Mouse (Mus musculus): ENCODE results near the gene Bdh1.
"Not testable (repeated sequence)": the region's sequence is repeated elsewhere in the genome, so short reads cannot be mapped to it uniquely, and the experiment has no call there.

The Bdh1 gene

DNA sequence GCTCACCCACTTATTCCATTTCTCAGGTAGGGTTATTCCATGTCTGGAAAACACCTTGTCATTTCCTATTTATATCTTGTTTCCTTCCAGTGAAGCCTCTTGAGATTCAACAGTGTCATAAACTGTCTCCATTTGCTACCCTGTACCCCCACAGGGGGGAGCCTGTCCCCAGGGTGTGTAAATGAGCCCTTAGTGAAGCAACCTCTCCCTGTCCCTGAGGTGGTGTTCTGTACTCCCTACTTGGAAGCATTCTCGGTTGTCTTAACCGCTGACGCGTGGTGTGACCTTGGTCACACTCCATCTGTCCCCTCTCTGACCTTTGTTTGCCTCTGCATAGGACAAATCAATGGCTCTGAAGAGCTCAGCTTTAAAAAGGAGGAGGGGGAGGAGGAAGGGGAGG is 43.5 kb downstream of the Bdh1 start:
- DNase-seq: peak; percentile 71 to 78

DNA sequence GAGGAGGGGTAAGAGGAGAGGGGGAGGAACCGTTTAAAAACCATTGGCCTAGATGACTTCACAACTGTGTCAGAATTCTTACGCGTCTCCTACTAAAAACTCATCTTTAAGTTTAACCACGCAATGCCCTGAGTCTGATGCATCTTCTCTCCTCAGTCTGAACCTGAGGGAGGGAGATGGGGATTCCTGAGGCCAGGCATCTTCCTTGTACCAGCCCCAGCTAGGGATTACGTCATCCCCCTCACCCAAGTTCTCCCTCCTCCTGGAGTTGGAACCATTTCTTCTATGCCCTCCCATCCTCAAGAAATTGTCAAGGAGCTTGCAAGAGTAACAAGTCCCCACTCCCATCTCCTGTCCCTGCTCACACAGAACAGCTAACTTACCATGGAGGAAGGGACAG is 44.0 kb downstream of the Bdh1 start:
- DNase-seq: no peak

DNA sequence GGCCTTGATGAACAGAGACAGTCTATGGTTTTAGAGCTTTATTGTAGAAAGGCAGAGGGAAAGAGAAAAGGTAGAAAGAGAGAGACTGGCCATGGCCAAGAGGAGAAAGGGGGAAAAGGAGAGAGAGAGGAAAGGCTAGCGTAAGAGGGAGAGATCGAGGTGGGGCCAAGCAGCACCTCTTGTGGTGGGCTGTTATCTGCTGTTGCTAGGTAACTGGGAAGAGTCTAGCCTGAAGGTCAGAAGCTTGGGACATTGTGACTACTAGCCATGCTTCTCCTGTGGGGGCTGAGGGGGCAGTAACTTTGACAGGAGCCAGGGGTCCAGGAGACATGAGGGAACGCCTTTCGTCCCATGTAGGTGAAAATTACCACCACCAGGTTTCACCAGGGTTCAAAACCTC is 48.7 kb downstream of the Bdh1 start:
- DNase-seq: not testable (repeated sequence)

DNA sequence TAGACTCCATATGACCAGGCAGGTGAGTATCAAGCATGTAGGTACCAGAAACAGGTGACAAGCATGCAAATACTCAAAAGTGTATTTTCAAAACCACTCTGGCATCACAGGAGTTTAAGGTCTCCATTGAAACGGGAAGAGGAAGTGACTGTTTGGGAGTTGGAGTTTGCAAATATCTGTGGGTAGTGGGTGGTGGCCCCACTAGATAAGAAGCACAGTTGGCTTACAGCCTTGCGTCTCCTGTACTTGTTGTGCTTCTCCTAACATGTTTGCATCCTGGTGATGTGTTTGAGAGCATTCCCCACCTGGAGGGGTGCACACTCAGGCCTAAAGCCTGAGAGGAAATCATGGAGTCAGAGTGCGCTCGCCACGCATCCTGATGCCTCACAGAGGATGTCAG is 49.9 kb downstream of the Bdh1 start:
- peak in 1 of 2 experiments; percentile 41 for DNase-seq

DNA sequence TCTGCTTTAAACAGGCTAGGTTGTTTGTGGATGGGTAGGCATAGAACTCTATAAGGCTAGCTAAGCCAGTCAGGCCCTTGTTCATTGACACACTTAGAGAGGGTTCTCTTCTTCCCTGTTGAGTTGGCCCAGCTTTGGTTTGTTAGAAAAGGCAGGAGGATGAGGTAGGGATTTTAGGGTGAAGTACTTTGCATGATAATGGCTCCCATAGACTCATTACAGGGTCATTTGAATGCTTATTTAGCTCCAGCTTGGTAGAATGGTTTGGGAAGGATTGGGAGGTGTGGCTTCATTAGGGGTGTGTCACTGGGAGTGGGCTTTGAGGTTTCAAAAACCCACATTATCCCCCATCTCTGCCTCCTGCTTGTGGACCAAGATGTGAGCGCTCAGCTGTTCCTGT is 51.1 kb downstream of the Bdh1 start:
- DNase-seq: no peak

DNA sequence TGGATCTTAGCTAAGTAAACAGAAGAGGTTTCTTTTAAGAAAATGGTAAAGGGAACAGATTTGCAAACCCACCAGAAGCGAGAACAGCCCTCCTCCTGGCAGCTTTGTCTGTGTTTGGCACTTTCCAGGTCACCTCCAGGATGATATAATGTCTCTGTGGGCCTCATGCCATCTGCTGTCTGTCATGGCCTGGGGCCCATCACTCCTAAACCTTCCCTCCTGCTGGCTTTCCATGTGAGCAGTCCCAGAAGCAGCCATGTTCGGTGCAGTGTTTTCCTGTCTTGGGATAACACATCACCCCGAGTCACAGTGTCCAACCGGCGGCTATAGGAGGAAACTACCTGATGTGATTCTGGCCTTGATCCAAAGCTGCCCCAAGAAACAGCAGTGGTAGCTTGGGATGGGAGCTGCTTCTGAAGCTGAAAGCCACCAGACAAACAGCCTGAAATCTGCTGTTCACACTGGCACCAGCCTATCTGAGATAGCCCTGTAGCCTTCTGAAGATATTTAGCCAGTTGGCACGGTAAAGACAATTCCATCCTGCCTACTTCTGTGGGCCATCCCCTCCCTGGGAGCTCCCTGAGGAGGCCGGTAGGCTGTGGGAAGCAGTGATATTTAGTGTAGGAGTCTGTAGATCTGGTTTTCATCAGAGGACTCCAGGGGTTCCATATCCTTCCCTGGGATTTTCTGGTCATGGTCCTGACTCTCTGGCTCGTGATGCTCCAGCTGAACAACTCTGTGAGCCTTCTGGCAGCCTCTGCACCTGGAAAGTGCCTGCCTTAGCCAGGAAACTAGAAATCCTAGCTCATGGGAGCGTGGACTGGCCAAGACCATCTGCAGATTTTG is 53.3 kb downstream of the Bdh1 start:
- no peak for DNase-seq

DNA sequence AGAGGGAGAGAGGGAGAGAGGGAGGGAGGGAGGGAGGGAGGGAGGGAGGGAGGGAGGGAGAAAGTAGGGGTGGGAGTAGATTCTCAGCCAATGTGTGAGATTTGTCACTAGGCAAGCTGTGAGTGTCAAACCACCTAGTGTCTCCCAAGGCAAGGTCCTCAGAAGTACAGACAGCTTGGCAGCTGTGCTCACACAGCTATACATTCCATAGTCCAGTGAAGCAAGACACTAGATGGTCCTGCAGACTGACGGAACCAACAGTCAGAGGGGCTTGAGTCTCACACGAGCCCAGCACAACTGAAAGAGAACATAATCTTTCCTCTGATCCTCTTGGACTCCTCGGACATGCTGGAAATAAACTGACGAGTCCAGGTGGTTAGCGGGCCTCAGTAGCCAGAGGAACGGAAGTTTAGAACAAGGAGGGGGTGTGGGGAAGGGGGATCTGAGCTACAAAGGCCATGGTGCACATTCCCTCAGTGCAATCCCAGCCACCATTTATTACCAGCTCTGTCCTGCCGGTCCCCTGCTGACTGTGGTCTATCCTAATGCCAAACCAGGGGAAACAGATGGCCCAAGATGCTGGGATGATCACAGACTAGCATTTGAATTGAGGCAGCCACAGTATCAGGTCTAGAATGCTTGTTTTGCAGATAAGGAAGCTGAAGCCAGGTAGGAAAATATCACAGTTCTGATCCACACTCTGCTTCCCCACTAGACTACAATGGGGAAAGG is 55.0 kb downstream of the Bdh1 start:
- no peak for DNase-seq

DNA sequence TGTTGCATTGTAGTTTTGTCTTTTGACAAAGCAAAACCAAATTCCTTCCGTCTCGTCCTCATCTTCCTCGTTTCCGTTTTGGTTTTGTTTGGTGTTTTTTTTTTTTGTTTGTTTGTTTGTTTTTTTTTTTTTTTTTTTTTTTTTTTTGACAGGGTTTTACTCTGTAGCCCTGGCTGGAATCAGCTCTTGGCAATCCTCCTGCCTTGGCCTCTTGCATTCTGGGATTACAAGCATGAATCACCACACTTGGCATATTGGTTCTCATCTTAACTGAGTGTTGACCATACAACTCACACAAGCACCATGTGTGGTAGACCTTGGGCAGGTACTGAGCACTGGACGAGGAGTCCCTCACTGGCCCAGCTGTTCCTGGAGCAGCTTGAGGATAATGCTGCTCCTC is 63.3 kb downstream of the Bdh1 start:
- DNase-seq: no peak

DNA sequence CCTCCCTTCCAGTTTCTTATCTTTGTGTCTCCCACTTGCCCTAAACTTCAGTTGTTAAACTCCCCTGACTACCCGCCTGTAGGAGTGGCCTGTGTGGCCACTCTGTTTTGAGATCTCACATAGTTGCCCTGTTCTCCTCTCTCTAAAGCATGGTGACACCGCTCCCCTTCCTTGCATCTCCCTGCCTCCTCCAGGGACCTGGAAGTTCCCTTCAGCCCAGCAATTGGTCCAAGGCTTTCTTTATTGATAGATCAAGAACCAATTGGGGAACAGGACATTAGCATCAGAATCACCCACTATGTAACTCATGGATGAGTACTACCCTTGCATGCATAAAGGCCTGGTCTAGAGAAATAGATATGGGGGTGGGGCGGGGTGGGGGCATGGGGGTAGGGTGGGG is 65.2 kb downstream of the Bdh1 start:
- DNase-seq: no peak

DNA sequence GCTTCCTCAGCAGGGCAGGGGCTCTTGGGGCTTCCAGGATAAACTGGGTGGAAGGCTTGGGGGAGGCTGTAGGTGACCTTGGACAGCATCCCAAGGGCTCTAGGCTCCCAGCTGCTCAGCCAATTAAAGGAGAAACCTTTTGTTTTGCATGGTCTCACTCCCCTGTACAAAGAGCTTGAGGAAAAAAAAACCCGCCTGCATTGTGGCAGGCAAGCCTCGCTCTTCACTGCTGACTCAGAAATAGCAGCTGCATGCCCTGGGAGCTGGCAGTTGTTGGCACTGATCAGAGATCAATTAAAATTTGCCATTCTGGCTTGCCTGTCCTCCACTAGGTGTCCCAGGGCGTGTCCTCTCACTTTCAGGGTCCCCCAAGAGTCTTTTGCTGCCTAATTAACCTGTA is 67.0 kb downstream of the Bdh1 start:
- no peak for DNase-seq

DNA sequence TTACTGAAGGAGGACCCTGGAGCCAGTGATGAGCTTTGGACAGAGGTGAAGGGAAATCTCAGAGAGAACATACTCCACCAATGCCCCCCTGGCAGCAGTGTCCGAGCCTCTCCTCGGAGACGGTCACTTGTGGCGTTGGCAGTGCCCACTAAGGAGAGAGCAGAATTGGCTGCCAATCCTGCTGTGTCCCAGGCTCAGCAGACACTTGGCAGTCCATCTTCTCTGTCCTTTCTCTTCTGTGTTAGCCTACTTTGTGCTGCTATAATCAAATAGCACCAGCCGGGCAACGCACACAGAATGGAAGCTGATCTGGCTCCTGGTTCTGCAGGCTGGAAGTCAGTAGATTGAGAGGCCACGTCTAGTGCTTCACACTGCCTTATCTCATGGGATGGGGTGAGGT is 68.9 kb downstream of the Bdh1 start:
- no peak for DNase-seq

DNA sequence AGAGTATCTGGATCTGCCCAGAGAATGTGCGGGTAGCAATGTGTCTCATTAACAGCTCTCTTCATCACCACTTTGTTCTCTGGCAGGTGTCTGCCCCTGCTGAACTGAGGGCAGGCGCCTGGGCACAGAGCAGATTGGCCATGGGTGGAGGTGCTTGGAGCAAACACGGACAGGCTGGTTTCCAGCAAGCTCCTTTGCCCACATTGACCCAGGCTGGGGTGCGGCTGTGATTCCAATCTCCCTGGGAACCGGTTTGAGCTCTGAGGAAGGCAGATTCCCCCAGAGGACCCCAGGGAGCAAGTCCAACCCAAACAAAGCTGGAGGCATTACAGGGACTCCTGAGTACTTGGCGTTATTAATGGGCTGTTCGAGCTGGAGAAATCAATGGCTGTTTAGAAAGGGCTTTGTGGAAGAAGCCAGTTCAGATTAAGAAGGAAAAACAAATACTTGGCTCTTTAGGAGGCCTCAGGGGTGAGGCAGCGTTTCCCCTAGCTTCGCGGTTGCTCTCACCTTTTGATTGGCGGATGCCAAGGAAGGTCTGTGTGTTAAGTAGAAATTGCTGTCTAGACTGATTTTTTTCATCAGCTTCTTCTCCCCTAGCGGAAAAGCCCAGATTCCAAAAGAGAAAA is 71.0 kb downstream of the Bdh1 start:
- DNase-seq: no peak

DNA sequence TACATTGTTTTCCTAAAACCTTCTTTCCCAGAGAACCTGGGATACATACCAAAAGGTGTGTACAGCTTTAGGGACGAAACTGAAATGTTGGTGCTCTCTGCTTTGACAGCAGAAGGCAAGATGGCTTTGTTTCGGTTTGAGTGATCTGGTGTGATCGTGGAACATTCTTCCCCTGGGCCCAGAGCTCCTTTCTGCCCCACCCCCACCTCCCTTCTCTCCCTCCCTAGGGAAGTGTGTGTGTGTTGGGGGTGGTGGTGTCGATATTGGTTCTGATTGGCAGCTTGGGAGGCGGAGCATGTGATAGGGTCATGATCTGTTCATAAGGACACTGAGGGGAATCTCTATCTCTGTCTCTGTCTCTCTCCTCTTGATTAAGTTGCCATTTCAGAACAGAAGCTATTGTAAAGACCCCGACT is 71.5 kb downstream of the Bdh1 start:
- DNase-seq: no peak

DNA sequence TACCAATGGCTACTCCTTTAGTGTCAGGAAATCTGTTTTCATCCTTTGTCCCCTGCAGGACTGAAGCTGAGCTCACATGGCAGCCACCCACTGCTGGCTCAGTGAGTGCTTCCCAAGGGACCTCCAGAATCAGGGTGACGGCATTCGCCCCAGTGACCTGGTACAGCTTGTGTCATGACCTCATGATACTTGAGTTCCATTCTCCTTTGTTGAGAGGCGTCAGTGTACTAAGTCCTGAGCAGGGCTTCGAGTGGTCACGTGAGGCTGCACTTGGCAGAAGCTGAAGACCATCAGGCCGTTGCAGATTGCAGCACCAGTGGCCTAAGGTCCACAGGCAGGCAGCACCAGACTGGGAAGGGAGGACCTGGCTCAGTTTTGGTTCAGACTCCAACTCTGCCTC is 71.9 kb downstream of the Bdh1 start:
- DNase-seq: peak in 1 of 2 experiments; percentile 43

DNA sequence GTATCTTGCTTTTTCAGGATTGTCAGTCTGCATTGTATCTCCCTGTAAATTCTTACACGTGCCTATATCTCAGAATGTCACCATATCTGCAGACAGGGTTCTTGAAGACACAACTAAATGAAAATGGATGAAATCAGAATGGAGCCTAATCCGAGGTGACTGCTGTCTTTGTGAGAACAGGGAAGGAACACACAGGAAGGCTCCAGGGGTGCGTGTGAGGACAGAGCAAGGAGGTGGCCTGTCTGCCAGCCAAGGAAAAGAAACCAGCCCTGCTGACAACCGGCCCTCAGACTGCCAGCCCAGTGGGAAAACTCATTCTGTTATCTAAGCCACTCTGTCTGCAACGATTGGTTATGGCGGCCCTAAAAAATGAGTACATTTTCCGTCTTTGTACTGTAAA is 73.3 kb downstream of the Bdh1 start:
- no peak for DNase-seq

DNA sequence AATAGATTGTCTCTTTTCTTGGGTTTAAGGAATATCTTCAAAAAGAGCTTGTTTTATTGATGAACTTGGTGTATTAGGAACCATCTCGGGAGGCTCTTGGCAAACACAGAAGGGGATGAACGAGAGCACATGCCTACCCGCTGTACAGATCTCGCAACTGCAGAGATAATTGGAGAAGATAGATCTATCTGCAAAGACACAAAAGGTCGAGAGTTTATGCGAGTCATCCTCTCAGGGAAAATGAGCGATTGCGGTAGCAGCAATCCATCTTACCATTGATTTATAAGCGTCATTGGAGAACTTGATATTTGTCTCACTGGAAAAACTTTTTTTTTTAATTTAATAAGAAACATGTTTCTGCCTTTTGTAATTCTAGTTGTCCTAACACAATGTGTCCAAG is 73.7 kb downstream of the Bdh1 start:
- no peak for DNase-seq

DNA sequence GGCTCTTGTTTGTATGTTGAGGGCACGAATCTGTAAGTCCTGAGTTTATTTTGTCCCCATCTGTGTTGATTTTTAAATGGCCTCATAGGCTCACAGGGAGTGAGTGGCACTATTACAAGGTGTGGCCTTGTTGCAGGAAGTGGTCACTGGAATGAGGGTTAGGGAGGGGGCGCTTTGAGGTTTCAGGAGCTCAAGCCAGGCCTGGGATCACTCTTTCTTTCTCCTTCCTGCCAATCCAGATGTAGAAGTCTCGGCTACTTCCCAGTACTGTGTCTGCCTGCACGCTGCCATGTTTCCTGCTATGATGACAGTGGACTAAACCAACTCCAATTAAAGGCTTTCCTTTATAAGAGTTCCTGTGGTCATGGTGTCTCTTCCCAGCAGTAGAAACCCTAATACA is 76.3 kb downstream of the Bdh1 start:
- DNase-seq: no peak

DNA sequence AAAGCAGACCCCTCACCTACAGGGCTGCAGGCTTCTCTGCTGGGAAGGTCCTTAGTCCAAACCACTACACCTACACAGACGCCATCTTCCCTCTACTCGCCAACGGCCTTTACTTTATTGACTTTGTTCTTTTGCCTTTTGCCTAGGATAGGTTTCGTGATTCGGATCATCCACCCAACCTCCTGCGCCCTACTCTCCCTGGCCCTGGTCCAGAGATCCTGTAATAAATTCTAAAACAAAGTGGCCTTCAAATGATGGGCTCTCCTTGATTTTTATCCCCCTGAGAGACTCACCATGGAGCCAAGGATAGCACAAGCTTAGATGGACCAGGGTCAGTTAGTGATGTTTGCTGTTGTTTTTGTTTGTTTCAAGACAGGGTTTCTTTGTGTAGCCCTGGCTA is 76.9 kb downstream of the Bdh1 start:
- no peak for DNase-seq

DNA sequence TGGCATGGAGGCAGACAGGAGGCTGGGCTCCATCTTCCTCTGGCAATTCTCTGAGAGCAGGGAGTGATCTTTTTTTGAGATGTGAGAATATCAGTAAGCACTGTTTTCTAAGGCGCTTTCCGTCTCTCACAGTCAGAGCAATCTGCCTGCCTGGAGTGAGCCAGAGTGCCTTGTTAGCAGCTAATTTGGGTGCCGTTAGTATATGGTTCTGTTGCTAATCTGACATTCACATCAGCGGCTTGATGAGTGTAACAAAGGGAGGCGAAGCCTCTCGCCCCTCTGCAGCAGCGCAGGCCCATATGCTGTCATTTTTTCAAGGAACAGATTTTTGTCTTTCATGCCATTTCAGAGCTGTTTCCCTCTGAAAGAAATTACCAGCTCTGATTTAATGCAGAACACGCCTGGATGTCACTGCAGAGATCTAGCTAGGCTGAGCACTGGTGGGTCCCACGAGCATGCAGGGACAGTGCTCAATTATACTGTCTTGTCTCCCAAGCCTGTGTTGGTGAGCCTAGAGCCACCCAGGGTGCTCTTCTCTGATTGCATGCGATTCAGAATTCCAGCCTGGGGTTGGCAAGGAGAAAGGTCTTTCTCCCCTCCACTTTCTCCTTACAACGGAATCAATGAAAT is 77.7 kb downstream of the Bdh1 start:
- DNase-seq: no peak

DNA sequence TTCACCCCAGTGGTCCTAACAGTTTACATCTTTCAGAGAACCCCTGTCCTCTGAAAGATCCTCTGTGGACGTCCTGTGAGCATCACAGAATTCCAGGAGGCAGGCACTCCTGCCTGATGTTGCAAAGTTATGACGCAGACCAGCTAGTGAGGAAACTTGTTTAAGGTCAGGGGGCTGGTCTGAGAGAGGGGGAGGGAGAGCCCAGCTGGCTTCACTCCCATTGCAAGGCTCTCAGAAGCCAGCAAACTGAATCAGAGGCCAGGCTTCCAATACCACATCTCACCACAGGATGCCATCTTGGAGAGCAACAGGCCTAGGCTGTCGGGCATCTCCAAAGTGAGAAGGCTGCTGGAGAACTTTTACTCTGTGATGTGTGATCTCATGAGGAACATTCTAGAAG is 78.5 kb downstream of the Bdh1 start:
- no peak for DNase-seq

DNA sequence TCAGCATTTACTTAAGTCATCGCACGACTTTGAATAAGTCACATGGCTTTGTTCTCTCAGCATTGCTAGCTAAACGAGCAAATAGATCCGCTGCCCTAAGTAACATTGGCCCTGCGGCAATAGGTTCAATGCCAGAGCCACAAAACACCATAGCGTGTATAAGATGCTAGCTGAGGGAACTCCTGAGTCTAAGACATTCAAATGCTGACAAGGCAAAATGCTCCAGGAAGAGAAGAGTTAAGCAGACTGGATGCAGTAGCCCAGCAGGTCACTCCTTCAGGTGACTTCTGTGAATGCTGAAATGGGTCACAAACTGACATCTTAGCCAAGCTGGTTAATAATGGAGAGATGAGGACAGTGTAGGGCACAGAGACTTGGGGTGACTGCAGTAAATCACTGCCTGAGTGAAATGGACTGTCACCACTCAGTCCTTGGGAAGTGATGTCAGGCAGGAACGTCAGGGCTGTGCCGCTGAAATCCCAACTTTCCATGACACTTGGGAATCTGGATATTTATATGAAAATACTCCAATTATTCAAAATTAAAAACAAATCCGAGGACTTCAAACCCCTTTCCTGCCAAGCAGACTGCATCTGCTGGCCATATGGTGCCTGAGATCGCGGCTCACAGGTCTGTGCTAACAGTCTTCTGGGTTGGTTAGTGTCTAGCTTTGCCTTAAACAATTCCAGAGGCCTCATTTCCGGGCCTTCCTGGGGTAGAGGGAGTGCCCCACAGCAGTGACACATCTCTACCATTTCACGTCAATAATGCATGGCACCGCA is 79.1 kb downstream of the Bdh1 start:
- no peak for DNase-seq

DNA sequence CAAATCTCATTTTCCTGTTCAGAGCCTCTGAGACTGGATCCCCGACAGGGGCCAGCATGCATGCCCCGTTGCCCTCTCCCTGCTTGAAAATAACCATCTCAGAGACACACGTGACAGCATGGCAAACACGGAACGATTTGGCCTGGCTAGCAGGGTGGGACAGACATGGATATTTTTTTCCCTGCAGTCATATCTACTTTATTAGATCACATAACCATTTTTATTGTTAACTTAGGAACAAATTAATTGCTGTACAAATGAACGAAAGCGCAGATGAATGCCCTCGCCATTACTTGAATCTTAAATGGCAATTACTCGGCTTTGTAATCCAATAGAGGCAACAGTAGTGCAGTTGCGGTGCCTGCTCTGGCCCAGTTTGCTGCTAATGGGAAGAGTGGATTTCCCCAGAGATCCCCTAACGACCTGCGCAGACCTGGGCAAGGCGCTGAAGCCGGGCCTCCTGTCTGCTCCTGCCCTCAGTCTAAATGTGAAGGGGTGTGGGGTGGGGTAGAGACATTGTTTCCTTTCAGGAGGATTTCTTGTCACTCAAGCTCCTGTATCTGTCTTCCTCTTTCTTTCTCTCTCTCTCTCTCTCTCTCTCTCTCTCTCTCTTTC is 79.8 kb downstream of the Bdh1 start:
- DNase-seq: no peak

Data from kidney, postnatal 4 days (tissue).